Mouse (Mus musculus) neural tube, embryonic 12.5 days (tissue): Measurements from ENCODE around the gene Adamts10. TPM values are rescaled to one million over a fixed set of nuclear protein-coding genes. Genes with fewer than 3 reads are reported as not detected.

ENCODE experiments used
- polyA plus RNA-seq: library from polyadenylated mRNA; unstranded; fragments of >200 nt; fragmentation: Nextera tagmentation; extraction: Ambion mirVana; gene quantifications from 2 replicates; pipeline ENCODE4 v1.2.1, GENCODE M21; 2016

Adamts10 gene
- polyA plus RNA-seq, 1 experiment from 2014 or later = 52.1 TPM

Other genes with a start within 250 kb of the Adamts10 start
- 12.7 and 14.7 TPM in 2 replicates for gene Zfp955b, start 234.7 kb upstream of the Adamts10 start, polyA plus RNA-seq
- gene Zfp81, start 165.3 kb upstream of the Adamts10 start, polyA plus RNA-seq = 12.4 and 12.8 TPM in 2 replicates
- gene Zfp101, start 129.6 kb upstream of the Adamts10 start, polyA plus RNA-seq = 18.8 and 19.6 TPM in 2 replicates
- gene Actl9, start 91.3 kb upstream of the Adamts10 start, polyA plus RNA-seq = not detected in 2 replicates
- 2.0 and 2.6 TPM in 2 replicates for gene Myo1f, start 31.5 kb downstream of the Adamts10 start, polyA plus RNA-seq
- gene Zfp414, start 104.9 kb downstream of the Adamts10 start, polyA plus RNA-seq = 43.8 and 50.5 TPM in 2 replicates
- gene Pram1, start 113.9 kb downstream of the Adamts10 start, polyA plus RNA-seq = 0.87 TPM in 2 replicates
- 369 and 408 TPM in 2 replicates for gene Hnrnpm, start 162.7 kb downstream of the Adamts10 start, polyA plus RNA-seq
- gene March2, start 194.5 kb downstream of the Adamts10 start, polyA plus RNA-seq = 55.7 and 61.1 TPM in 2 replicates
- 412 and 463 TPM in 2 replicates for gene Rab11b, start 236.3 kb downstream of the Adamts10 start, polyA plus RNA-seq